Mouse (Mus musculus) MEL-GATA-1-ER (cell line): ENCODE measurements around the gene Neurod1.

ENCODE experiments used
- DNase-seq: peaks from one replicate; pipeline ENCODE4 v3.0.0-alpha.2; 2012; ENCODE audit warnings: low read depth; ENCODE audit errors: extremely low read depth

Gene Neurod1

DNA sequence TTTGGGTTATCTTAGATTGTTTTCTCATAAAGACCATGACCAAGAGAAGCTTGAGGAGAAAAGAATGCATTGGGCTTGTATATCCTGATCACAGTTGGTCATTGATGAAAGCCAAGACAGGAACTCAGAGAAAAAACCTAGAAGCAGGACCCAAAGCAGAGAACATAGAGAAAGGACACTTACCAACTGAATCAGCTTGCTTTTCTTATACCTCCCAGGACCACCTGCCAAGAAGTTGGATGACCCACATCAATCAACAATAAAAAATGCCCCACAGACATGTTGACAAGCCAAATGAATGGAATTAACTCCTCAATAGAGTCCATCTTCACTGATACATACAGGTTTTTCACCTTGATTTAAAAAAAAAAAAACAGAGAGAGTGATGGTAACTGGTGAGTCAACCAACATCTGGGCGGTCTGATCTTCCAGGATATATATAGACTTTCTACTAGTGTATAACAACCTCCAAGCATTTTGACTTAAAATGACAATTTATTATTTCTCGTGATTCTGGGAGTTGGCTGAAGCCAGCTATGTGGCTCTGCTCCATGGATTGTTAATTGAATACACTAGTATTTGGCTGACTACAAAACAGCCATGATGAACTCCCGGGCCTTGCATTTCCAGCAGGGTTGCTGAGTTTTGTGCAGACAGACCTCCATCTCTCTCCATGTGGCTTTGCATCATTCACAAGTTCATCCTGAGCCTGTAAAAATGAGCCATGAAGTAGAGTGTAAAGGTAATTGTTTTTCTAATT lies 12.5 kb downstream of the Neurod1 start:
- no peak for DNase-seq

DNA sequence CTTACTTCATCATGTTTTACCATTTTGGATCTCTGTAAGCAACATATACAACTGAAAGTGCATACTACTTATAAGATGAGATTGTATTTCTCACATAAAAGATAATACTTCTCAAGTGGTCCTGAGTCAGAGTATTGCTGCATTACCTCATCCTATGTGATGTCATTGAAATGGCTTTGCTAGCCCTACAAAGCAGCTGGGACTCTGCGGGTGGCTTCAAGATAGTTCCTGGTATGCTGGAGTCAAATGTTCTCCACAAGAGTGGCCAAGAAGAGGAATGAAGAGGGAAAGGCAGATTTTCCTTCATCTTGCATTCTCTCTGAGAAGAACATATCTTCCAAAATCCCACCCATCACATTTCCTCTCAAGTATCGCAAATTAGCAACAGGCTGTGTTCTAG lies 13.2 kb downstream of the Neurod1 start:
- no peak for DNase-seq

DNA sequence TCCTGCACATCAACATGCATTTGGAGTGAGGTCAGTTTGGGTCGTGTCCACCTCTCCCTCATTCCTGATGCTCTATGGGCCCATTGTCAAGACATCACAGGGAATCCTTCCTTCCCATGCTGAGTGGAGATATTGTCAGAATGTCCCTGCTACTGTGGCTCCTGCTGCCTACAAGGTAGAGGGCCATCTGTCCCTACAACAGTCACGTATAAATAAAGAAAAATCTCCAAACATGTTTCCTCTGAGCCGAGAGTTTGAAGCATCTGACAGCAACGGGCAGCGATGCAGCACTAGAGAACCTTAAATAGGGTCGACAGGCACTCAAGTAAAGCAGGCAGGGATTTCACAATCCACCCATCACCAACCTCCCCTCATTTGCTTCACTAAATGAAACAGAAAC lies 13.6 kb downstream of the Neurod1 start:
- no peak for DNase-seq

DNA sequence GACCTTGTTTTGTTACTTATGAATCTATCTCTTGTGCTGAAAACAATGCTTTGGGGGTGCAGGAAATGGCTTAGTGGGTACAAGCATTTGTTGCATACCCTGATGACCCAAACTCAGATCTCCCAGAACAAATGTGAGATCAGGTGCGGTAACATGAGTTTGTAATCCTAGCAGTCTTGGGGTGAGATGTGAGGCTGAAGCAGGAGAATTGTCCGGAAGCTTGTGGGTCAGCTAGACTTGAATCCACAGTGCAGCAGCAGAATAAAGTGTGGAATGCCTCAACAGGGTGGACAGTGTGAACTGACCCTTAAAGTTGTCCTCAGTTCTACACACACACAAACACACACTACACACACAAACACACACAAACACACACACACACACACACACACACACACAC lies 14.3 kb downstream of the Neurod1 start:
- no peak for DNase-seq

DNA sequence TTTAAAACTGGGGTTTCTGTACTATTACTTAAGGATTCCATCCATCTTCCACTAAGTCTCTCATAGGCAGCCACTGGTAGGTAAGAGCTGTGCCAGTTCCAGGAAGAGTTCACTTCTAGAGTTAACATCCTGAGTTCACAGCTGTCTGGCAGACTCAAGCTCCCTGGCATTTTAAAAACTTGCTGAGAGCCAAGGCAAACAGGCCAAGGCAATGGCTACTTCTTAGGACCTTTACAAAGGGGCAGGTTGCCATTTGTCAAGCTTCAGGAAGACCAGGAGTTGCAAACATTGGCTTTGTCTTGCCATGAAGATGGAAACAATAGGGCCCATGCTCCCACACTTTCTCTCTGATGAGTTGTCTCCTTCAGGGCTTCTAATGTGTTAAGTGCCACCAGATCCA lies 26.5 kb downstream of the Neurod1 start:
- DNase-seq = no peak

DNA sequence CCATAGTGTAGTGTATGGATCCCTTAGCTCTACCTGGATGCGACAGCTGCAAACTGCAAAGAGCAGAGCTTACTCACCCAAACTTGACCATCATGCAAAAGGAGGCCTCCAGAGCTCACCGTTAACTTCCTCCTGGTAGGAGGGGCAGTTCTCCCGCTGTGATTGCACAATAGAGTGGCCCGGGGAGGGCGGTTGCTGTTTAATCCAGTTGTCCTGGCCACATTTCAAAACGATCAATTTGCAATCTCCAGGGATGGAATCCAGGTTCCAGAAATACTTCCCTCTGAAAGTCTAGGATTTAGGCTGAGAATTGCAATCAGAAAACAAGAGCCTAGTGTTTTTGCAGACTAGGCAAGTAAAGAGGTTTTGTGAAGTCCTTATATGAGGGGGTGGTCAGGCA lies 26.9 kb downstream of the Neurod1 start:
- DNase-seq = no peak

DNA sequence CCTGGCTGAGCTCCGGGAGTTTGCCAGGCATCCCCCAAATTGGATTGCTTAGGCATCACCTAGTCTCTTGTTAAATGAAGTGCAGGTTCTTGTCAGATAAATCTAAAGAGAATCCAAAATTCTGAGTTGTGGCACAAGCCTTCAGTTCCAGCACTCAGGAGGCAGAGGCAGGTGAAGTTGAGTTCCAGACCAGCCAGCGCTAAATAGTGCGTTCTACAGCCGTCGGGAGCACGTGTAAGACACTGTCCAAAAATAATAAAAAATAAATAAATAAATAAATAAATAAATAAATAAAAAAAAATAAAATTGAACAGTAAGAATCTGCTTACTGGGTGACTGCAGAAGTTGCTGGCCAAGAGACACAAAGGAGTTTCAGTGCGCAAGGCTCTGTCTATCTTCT lies 27.4 kb downstream of the Neurod1 start:
- no peak for DNase-seq

DNA sequence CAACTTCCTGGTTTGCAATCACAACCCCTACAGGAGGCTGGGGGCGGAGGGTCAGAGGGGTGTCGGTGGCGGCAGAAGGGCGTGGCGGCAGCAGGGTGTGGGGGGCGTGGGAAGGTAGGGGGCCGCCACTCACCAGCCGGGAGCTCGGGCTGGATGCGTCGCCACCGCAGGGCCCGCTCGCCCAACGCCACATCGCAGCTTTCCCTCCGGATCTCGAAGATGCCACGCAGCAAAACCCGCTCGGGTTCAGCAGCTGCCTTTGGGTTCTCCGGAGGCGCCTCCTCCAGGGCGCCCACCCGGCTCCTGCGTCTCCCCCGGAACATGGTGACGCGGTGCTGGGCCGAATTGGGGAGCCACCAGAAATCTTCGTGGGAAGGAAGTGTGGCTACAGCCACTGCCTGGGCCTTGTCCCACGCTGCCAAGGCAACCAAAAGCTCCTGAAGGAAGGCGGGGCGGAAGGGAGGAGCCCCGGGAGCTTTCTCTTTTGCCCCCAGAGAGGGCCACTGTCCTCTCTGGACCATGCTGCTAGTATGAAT lies 27.9 kb downstream of the Neurod1 start:
- no peak for DNase-seq

DNA sequence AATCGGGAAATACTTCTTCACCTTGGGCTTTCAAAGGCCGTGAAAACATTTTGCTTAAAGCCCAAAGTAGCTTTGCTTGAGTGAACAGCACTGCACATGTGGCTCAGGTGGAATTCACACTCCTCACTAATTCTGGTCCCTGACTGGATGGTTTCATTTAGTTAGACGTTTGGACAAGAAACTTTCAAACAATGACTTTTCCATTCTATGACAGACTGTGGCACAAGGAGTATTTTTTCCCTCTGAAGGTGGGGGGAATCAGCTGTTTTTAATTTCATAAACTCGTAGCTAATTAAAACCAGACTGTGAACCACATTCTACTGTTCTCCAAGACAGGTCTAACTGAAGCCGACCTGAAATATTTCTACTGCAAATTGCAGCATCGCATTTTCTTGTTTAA lies 28.5 kb downstream of the Neurod1 start:
- DNase-seq = no peak

DNA sequence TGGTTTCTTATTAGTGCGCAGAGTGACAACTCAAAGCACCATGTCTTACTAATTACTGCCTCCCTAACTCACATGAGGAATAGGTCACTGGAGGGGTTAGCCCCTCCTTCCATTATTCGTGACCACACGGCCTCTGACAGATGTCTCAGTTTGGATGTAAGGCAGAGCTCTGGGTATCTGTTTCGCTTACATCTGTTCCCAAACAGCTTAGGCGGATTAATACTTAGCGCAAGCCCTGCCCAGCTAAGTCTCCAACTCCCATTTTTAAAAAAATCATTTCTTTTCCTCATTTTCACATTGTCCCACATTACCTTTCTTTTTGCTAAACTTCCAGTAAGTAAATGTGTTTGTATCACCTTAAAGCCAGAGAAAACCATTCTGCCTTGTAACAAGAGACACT lies 34.9 kb downstream of the Neurod1 start:
- no peak for DNase-seq

DNA sequence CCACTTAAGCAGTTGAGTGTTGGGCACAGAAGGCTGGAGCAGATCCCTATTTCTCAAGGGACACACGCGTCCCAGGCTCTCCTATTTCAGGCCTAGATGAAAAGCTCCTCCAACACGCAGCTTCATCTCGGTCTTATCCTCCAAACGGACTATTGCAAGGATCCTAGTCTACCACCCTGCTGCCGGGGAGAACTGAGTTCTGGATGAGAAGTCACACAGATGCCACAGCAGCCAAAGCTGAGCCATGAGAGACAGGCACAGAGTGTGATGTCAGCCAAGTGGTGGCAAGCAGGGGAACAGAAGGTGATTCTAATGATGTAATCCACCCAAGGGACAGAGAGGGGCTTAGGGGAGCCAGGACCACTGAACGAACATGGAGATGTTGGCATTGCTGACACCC lies 42.0 kb downstream of the Neurod1 start:
- no peak for DNase-seq

DNA sequence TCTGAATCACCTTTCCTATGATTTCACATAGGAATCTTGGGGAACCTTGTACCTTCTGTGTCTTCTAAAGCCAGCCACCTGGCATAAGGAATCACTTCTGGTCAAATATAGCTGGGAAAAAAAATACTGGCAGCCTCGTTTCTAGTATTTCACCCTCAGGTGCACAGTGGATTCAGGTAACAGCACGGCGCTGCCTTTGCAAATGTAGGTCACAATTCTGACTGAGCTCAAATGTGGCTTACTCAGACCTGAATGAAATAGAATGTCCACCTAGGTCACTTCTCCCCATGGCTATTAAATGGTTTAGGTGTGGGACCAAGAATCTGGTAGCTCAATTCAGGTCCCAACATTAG lies 45.7 kb downstream of the Neurod1 start:
- no peak for DNase-seq

DNA sequence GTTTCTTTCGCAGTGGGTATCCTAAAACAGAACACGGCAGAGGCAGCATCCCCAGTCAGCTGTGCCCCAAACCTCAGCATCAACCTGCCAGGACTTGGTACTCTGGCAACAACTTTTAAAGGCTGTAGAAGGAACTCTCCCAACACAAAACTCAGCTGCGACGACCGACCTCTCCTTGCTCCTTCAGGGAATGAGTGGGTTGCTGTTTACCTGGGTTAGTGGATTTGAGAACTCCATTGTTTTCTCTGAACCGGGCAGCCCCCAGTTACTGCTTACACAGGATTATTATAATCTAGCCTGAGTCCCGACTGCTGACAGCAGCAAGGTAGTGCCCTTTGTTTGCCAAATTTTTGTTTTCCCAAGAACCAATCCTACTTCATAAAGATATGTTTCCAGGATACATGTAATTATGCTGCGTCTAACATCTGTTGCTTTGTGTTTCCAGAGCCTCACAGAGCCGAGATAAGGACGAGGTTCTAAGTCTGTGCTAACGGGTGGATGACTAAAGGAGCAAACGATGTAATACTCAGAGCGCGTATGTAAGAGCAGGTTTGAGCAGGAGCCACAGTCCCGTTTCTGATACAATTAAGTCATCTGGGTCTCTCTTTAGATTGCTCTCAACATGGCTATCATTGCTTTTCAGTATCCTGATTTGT lies 46.2 kb downstream of the Neurod1 start:
- no peak for DNase-seq

DNA sequence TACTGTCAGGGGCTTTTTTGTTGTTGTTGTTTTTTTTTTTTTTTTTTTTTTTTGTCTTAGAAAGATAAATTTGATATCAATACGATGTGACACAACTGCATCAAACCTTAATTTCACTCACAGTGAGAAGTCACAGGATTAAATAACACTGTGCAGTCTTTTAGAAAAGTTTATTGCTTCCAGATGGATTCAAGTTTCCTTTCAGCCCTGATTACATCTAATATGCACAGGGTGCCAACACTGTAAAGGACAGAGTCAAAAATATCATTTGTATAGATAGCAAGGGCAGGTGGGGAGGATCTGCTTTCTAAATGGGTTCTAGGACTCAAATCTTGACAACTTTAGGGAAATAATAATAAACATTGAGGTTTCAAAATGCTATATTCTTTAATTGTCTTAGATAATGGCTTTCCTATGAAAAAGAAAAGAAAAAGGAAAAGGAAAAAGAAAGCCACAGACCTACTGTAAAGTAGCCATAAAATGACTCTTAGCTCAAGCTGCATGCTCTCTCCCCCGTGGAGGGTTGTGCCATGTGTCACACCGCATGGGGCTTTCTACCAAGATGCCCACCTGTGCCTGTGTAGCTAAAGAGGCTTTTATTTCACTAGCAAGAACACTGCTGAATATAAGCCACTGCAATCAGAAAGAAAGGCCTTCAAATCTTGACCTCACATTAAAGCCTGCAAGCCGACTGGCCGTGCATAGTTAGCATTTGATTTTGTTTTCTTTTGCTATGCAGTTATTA lies 50.7 kb downstream of the Neurod1 start:
- DNase-seq = no peak
